Mouse (Mus musculus): Measurements from ENCODE around the gene Tead1. TPM values are rescaled to one million over a fixed set of nuclear protein-coding genes. Genes with fewer than 3 reads are reported as not detected.

Gene Tead1
- total RNA-seq, 2 experiments from 2014 or later: 152 to 155 TPM

DNA sequence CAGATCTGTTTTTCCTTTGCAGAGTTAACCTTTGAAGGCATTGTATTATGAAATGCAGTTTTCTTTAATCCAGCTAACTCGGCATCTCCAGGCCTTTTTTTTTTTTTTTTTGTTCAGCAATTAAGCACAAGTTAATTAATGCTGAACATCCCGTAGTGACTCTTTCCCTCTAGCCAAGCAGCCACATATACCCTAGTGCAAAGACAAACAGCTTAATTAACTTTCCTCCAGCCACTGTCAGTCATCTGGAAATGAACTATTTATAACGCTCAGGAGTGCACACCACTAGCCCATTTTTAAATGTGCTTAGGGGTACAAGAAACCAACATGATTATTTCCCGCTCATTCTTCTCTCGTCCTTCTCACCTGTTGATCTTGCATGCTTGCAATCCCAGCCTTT, 136.9 kb downstream of the Tead1 start:
- no peak for DNase-seq

DNA sequence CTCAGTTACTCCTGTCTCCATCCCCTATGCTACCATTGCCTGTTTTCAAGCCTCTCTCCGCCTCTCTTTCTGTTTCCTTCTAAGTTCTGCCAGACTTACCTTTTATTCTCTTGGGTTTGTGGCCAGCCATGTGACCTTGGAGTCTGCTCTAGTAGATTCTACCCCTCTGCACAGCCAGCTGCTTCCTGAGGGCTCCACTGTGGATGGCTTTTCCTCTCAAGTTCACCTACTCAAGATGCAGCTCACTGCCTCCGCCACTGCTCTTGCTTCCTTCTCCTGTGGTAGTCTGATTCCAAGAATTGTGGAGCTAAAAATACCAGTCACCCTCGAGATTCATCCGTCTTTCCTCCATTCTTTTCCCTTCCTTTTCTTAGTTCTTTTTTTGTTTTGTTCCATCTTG, 140.7 kb downstream of the Tead1 start:
- DNase-seq: no peak

DNA sequence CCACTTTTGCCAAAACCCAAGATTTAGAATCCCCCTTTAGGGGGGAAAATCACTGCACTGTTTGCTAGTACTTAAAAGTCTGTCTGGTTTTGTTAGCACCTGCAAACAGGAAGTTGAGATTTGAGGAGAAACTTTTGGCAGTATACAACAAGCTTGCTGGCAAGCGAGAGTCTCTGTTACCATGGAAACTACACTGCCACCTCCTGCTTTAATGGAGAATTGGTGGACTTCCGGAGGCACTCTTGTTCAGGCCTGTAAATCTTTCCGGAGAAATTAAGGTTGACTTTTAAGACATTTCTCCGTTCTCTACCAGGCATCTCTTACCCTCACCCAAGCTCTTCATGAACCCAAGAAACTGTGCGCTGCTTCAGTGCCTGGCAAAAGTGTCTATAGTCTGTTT, 143.8 kb downstream of the Tead1 start:
- DNase-seq: no peak

DNA sequence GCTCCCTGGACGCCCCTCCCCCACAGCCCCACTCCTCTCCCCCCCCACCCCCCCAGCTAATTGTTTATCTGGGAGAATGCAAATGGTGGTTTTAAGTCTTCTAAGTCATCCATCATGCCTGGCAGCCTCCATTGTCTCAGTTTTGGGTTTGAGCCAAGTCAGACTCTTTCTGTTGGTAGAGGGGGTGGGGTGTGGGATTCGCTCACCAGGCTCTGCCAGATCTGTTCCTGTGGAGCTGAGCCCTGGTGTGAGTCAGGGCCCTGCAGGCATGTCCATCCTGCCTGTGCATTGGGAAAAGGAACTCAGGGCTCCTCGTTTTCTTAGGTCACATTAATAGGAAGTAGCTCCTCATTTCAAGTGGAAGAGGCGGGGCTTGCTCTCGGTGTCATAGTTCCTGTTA, 144.5 kb downstream of the Tead1 start:
- peak; percentile 45 to 51 for DNase-seq

DNA sequence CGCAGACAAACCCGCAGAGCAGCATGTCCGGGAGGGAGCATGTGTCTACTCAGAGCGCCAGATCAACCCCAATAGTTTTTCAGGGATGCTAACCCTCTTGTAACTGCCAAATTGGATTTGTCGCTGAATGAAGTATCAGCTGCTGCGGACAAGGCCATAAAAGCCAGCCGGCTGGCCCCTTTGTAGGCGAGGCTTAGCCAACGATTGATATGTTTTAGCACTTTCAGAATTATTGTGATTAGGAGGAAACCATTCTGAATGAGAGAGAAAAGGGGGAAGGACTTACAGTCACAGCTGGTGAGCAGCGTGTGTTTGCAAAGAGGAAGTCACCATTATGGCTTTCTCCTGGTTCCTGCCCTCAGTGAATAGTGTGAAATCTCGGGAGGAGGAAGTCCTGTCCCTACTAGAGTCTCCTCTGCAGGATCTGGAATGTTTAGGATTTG, 146.2 kb downstream of the Tead1 start:
- DNase-seq: peak; percentile 27 to 40

DNA sequence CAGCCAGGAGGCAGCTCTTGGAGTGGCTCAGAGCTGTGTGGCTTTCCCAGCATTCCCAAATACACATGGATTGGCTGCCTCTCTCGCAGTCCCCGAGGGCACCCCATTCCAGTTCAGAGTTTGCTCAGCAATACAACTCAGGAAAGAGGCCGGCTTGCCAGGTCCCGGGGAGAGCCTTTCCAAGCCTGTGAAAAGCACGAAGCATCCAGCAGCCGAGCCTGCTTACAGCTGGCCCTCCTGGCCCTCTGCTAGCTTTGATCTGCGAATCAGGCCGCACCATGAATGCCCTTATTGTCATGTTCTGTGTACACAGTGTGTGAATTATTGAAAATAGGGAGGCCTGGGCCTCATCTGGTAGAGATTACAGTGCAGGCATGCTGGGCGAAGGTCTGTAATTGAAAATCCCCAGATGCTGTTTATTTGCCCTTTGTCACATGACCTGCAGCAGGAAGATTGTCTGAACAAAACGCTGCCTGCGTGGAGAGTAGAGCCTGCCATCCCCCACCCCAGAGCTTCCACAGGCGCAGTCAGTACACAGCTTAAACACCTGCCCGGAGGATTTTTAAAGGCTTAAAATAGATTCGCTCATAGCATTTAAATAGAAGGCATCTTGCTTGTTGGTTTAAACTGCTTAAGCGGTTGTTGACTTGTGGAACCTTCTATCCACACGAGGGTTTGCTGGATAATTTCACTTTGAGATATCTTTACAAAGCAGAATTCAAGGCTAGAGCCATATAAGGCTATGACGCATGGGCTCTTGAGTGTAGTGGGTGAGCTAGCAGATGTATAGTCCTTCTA, 147.2 kb downstream of the Tead1 start:
- peak; percentile 72 to 79 for DNase-seq

DNA sequence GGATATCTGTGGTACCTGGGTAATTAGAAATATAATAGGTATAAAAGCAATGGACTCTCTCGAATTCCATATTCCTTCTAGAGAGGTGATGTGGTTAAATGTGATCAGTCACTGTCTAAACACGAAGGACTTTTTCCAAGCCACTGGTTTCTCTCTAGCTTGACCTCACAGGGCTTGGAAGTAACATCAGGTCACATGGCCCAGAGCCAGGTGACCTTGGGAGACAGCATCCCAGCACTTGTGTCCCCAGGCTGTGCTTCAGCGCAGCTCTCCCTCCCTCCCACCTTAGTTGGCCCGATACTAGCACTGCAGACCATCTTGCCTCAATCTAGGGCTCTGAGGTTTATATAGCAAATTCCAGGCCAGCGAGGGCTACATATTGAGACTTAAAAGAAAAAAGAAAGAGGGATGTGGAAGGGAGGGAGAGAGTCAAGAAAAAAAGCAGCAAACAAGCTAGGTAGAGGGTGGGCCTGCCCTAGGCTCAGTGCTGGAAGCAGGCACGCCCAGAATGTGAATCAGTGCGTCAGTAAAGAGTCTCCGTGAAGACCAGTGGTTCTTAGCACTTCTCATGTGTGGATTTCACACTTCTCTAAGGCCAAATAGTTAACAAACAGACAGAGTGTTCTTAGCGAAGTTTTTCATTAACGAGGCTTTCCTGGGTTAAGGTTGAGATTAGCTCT, 149.0 kb downstream of the Tead1 start:
- DNase-seq: no peak

DNA sequence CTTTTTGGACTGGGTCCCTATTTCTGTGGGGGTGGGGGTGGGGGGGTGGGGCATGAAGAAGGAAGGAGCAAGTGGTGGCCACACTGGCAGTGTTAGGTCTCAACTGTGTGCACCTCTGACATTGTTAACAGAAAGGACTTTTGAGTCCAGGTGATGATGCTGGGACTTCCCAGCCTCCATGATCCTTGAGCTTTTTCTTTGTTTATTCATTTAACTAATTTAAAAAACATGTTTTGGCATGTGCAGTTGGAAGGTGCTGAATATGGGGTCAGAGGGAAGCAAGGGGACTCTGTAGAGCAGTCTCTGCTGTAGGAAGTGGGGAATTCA, 149.5 kb downstream of the Tead1 start:
- no peak for DNase-seq

DNA sequence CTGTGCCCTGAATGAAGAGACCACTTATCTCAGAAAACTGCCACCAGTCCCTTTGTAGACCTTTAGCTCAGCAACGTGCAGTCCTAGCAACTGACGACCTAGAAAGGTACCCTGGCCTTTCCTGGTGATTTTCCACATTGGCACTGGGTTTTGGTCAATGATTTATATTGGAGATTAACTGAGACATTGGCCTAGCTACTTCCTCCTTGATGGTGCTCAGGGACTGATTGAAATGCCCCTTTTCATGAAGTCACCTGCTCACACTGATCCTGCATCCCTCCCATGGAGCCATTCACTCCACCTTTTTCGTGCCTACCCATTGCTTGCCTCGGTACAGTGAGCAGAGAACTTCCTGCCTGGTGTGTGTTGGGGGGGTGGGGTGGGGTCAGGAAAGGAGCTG, 151.8 kb downstream of the Tead1 start:
- no peak for DNase-seq

DNA sequence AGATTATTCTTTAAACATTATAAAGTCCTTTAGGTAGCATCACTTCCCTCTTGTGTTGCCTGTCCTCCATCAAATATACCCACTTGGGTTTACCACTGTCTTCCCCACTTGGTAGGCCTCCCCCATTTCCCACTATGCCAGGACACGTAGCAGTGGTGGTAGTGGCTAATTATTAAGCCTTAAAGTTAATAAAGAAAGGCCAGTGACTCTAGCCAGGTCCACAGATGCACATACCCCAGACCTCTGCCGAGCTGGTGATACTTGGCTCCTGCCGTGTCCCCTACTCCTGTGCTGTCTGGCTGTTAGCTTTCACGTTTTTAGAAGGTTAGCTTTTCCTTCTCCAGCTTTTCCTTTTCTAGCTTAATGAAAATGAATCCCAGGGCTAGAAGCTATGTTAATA, 152.3 kb downstream of the Tead1 start:
- DNase-seq: no peak

DNA sequence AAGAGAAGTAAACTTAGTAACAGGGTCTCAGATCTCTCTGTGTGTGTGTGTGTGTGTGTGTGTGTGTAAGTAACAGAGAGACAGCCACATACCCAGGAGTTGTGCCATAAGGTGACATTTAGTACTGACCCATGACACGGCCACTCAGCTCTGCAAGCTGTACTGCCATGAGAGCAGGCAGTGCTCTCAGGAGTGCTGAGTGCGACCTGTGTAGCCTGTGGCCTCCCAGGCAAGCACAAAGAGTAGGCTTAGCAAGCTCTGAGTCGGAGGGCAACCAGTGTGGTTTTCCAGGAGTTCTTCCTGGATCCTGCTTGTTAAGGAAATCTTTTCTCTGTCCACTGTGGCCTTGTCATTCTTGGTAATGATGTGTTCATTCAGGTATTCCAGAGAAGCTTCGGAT, 154.0 kb downstream of the Tead1 start:
- DNase-seq: no peak

DNA sequence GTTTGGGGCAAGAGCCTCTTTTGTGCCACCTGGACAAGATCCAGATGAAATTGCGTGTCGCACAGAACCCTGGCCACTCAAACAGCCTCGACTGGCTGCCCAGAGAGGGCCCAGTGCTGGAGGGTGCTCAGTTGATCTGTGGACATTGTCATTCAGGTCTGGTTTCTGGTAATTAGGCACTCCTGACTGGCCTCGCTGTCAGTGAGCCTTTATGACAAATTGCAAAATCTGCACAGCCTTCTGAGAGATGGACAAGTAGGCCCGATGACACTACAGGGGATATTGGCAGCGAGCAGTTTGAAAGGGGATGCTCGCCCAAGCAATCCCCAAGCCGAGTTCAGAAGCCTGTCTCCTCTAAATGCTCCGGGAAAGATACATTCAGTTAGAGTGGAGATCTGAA, 157.0 kb downstream of the Tead1 start:
- no peak for DNase-seq

DNA sequence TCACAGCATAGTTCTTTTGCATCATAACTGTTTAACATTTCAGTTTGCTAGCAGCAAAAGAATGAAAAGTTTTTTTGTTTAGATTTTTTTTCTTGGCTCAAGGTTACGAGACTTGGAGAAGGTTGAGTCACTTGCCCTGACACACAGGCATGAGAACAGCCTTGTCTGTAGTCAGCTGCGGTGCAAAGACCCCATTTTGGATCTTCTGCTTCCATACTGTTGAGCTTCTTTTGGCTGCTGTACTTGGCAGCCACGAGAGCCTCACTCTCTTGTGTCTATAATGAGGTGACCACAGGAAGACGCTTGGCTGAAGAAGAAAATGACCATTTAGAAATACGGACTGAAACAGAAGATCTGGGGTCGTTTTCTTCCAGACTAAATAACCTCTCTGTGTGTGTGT, 159.0 kb downstream of the Tead1 start:
- DNase-seq: no peak

DNA sequence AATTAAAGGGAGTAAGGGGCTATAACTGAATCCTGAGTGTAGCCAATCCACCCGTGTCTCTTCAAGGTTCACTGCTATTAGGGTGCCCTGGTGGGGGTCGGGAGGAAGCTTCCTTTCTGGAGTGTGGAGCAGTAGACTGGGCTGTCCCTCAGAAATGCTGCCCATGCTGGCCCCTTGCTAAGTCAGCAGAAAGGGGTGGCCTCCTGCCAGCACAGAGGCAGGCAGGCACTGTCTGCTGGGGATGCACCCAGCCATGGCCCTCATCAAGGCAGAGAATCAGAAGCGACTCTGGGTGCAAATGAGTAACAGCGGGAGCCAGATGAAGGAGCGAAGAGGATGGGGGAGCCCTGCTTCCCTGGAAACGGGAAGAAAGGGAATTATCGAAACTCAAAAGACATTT, 161.2 kb downstream of the Tead1 start:
- DNase-seq: no peak

DNA sequence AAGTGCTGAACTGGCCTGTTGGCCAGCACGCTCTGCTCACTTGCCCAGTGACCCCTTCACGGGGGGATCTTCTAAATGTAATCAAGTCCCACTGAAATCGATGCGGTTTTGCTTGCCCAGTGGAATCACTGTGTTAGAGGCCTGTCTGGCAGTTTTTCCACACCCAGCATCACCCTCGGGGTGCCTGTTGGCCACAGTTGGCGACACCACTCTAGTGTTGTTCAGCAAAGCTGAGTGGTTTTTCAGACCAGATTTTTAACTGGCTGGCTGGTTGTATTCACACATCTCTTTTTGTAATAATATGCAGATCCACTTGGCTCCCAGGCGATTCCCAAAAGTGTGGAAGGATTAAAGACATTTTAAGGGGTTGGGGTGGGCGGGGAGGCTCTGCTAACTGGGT, 161.8 kb downstream of the Tead1 start:
- DNase-seq: peak in 1 of 2 experiments; percentile 5

DNA sequence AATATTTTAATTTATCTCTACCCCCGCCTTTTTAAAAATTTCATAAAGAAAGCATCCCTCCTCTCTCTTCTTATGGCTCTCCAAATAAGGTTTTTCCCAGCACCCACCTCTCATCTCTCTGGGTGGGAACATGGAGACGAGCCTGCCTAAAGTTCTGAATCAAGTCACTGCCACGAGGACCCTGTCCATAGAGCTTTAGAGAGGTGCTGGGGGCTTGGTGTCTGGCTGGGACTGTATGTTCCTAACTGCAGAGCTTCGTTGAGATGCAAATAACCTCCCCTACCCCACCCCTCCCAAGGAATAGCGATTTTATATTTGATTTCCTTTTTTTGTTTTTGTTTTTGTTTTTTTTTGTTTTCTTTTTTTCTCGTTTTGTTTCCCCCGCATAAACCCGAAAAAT, 162.4 kb downstream of the Tead1 start:
- no peak for DNase-seq

DNA sequence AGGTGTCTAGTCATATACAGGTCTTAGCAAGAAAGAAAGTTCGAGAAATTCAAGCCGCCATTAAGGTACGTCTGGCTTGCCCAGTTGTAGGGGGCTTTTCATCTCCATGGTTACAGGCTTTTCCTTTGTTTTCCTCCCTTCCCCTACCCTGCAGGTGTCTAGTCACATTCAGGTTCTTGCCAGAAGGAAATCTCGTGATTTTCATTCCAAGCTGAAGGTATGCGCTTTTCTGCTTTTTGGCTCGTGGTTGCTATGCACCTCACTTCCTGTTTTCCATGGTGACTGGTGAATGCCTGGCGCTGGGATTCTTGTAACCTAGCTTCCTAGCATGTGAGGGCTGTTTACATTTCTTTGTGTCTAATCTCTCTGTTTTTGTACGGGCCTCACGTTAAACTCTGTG, 162.8 kb downstream of the Tead1 start:
- DNase-seq: peak; percentile 22 to 30

DNA sequence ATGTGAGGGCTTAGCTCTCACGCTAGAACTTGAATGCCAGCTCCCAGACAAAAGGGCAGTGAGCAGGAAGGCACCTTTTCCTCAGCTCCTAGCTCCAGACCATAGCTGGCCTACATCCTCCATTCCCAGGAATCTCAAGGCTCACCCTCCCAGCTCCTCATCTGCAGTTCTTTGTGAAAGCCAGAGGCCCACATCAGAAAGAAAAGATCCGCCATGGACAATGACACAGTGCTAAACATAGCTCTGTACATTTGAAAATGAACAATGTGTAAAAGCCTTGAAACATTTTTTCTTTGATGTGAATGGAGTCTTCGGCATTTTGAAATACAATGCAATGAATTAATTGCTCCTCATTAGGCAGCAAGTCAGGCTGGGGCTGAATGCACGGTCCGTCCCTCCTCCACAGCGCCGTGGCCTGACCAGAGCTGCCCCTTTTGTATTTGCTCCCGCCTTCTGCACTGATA, 172.2 kb downstream of the Tead1 start:
- no peak for DNase-seq

DNA sequence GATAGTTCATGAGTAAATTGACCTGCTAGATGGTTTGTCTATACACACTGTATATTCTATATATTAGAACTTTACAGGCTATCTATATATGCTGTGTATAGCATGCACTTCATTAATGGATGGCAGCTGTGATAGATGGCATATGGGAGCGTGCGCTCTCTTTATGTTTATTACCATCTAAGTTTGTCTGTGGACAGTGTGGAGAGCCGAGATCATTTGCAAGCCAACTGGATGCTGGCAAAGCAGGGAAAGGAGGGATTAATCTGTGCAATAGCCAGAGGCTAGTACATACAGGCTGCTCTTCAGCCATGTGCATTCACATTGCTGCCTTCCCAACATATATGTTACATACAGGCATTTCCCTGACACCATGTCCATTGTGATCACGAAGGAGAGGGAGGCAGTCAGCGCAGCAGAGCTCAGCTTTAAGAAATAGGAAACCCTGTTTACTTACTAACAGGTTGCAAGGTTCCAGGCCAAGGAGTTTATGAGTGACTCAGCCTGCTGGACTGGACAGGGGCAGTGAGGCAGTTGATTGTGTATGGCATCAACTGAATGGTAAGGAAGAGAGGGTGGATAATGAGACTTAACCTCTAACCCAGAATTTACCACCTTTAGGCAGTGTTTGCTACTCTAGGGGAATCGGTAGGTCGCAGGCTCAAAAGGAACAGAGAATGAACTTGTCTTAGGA, 173.2 kb downstream of the Tead1 start:
- no peak for DNase-seq

DNA sequence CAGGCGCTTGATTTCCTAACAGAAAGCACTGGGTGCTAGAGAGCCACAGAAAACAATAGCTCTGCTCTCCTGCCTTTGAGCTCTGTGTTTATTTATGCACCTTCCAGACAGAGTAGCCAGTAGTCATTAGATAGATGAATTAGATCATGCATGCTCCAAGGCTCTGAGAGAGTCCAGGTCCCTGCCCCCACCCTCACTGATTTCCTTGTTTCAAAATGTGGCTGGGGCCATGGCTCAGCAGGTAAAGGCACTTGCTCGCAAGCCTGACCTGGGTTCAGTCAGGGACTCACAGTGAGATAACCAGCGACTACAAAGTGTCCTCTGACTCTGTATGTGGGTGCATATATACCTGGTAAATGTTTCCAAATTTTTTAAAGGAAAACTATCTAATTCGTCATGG, 174.7 kb downstream of the Tead1 start:
- no peak for DNase-seq

DNA sequence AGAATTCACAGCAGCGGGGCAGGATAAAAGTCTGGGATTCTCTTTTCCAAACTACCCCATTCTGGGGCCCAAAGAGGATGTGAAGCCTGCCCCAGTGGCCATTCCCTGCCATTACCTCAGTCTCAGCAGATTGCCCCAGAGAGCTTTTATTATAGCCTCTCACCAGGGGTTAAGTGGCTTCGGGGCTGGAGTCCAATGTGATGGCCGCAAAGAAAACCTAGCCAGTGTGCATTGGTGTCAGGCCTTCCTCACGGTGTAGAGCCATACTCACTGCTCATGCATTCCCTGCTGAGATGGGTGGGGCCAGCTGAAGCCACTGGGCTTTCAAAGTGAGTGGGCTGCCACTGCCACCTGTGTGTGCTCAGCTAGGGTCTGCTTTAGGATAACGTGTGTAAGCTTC, 175.4 kb downstream of the Tead1 start:
- no peak for DNase-seq

DNA sequence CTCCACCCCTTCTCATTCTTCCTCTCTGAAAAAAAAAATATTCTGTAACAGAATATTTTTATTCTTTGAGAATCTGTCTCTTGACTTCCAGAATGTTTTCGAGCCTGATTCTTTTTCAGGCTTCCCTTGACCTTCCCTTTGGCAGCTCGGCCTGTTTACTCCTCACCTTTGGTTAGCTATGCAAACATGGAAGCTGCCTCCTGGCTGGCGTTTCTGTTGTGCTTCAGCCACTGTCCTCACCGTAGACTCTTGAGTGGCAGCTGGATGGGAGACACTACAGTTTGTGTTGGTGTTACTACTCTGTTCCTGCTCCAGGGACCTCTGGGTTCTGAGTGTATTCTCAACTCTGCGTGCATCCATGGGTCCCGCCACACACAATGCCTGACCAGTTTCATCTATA, 176.3 kb downstream of the Tead1 start:
- no peak for DNase-seq

DNA sequence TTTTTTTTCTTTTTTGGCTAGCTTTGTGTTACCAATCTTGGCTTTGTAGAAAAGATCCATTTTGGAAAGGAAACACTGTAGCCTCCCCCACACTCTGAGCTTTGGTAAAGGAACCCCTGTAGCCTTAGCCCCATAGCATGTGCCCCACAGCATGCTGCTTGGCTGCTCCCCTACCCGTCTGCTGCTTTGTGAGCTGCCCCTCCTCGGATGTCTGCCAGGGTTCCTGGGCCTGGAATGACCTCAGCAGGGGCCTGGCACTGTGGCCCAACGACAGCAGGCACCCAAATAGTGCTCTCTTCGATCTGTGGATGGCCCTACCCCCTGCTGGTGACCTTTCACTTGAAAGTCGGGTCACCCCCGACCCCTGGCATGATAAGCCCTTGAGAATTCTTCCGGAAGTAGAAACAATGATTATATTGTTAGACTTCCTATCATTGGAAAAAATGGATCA, 177.0 kb downstream of the Tead1 start:
- DNase-seq: peak; percentile 38 to 45
